Mouse (Mus musculus): ENCODE measurements around the gene Fads6. TPM values are rescaled to one million over a fixed set of nuclear protein-coding genes. Genes with fewer than 3 reads are reported as not detected.

Gene Fads6
- 1.9 and 2.4 TPM in 2 replicates for polyA plus RNA-seq (2015; fragmentation: Nextera tagmentation; extraction: Ambion mirVana)

DNA sequence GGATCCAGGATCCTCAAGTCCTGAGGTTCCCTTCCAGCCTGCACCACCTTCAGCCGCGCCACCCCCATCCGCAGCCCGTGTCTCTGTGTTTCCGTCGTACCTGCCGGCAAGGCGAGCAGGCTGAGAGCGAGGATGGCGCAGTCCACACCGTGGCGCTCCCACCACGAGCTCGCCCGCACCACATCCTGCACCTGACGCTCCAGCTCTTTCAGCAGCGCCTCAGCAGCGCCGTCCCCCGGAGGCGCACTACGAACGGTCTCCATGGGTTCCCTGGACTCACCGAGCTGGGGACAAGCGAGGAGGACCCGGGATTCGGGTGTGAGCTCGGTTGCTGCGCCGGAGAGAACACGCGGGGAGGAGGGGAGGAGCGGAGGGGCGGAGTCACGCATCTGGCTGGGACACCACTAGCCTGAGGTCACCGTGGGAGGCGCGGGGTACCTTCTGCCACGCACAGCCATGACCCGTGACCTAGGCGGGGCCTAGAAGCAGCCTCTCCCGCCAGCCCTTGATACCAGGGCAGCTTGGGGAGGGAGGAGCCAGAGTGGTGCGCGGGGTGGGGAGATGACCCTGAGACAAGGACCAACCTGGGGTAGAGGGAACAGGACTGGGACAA, at the start of gene Fads6:
Fads6 (minus strand) TSS at position 450 of the 613 bp plus-strand sequence.

DNA sequence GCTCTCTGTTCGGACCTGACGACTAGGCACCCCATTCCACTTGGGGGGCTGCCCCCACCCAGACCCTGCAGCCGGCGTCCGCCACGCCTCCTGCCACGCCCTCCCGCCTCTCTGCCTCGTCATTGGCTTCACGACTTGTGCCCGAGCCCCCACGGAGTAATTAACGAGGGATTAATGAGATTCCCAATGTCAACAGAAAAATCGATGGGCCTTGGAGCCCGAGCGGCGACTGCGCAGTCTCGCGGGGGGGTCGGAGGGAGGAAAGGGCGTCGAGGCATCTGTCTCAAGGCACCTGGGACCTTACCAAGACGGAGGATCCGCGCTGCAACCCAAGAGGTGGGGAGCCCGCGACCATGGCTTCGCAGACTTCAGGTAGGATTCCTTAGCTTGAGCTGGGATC, 37.1 kb upstream of the Fads6 start, which contains the start of gene Otop3:
Otop3 (plus strand) TSS at position 201 of the 400 bp plus-strand sequence.

DNA sequence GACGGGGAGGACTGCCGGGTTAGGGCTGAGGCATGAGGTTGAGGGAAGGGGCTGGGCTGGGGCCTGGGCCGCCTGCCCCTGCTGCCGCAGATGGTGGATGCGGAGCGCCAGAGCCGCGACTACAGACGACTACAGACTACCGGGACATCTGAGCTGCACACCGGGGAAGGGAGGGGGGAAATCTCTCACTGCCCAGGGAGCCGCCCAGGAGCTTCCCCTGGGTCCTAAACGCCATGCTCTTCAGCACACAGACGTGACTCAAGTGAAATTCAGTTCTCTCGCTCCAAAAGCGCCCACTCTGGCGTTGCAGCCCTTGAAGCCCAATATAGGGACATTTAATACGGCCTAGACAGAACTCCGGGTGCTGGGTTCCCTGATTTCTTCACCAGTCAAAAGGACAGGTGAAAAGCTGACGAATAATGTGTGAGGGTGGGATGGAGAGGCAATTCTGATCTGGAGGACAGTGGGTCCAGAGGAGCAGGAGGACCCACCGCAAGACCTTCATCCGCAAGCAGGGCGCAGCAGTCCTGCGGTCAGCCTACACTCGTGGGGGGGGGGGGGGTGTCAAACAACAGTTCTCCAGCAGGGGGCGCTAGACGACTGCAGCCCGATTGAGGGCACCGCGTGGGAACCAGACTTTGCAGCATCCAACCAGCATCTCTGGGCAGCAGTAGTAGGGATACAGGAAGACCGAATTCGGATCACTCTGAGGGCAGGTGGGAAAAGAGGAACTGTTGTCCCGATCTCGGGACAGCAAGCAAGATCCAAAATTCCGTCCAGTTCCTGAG, 24.6 kb upstream of the Fads6 start, which contains the start of gene Ush1g:
Ush1g (minus strand) TSS at position 136 of the 788 bp plus-strand sequence.

DNA sequence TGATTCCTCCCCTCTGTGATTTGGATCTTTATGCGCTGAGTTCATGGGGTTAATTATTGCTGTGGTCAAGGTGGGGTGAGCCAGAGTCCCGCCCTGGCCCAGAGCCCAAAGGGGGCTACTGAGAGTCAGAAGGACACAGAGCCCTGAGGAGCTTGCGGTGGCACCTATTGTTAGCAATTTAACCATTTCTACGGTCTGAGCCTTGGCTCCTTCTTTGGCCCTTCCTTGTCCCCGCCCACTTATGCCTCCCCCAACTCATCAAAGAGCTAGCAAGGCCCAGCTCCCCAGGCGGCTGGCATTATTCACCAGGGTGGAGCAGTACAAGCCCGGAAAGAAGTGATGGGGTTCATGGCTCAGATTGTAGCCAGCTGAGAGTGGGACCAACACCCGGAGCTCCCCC, 9.4 kb upstream of the Fads6 start, which contains the start of gene Otop2:
Otop2 (plus strand) TSS at position 301 of the 400 bp plus-strand sequence.

DNA sequence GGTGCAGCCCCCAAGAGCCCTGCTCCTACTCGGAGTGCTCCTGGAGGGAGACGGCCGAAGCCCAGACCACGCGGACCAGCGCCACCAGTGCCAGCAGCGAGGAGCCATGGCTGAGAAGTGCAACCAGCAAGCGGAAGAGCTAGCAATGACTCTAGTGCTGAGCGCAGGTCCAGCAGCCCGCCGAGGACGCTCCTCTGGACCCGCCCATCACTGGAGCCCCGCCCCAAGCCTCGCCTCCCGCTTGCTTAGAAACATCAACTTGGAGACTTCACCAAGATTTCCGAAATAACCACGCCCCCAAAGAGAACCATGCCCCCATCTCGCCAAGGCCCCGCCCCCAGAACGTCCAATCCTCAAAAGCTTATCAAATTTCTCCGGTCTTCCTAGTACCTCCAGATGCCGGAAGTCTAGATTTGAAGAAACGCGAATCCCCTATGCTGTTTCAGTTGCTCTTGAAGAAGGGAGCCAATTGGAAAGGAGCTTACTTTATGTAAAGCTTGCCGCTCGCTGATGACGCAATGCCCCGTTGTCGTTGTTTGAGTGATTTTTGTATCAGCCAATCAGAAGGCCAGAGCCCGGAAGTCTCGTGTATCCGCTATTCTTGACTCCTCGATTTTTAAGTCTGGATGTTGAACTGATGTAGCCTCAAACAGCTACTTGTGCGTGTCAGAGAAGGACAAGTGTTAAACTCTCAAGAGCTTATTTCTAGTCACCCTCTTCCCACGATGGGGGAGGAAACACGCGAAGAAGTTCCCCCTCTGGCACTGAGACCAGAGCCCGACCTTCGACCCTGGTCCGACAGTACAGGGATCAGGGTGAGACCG, 20.5 kb downstream of the Fads6 start, which contains the start of gene Fdxr:
Fdxr (minus strand) TSS at position 271 of the 824 bp plus-strand sequence.

DNA sequence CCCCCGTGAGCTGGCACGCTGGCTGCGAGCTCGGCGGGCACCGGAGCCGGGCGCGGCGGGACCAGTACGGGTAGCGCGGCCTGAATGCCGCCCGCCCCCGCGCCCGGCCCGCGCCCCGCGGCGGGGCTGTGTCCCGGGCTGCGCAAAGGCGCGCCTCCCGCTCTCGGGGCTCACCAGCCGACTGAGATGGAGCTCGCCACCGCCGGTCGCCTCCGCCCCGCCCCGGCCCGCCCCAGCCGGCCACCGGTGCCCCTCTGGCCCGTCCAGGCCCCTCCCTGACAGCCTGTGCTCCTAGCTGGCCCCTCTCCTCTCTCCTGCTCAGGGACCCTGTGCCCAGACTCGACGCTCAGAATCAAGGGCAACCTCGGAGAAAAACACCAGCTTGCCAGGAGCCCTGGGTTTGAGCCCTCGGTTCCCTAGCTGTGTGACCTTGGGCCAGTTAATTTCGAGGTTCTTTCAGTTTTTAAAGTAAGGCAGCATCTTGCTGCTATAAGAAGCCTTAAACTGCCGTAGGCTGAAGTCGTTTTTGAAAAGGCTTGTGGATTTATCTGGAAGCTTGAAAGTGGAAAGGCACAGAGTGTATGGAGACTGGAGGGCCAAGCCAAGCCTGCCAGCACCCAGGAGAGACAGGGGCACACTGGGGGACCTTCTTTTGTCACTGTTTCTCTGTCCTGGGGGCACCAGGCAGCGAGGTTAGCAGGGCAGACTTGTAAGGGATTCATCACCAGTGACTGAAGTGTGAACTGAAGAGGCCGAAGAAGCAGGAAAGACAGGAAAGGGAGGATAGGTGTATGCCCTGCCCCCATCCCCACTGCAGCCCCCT, 30.2 kb downstream of the Fads6 start, which contains the start of gene Grin2c:
Grin2c (minus strand) TSS at position 183 of the 823 bp plus-strand sequence.

Small RNAs within 50 kb of the gene (microRNA-seq; reads per million reads assigned to microRNA genes)
- gene Gm25837 = not detected

Other genes with a start within 250 kb of the Fads6 start
- not detected in 2 replicates for gene Cd300ld3, start 249.3 kb downstream of the Fads6 start, polyA plus RNA-seq (2015; fragmentation: Nextera tagmentation; extraction: Ambion mirVana)
- gene Cd300e, start 235.5 kb downstream of the Fads6 start, polyA plus RNA-seq (2015; fragmentation: Nextera tagmentation; extraction: Ambion mirVana) = 0.09 TPM in 1 of 2 replicates, not detected in the other
- gene Rab37, start 206.2 kb downstream of the Fads6 start, polyA plus RNA-seq (2015; fragmentation: Nextera tagmentation; extraction: Ambion mirVana) = 0.85 and 1.1 TPM in 2 replicates
- gene Cd300lf, start 163.7 kb downstream of the Fads6 start, polyA plus RNA-seq (2015; fragmentation: Nextera tagmentation; extraction: Ambion mirVana) = 0.22 and 0.37 TPM in 2 replicates
- 73.8 and 75.1 TPM in 2 replicates for gene Slc9a3r1, start 134.3 kb downstream of the Fads6 start, polyA plus RNA-seq (2015; fragmentation: Nextera tagmentation; extraction: Ambion mirVana)
- 12.9 and 13.5 TPM in 2 replicates for gene Tmem104, start 110.2 kb downstream of the Fads6 start, polyA plus RNA-seq (2015; fragmentation: Nextera tagmentation; extraction: Ambion mirVana)
- gene Nat9, start 109.8 kb downstream of the Fads6 start, polyA plus RNA-seq (2015; fragmentation: Nextera tagmentation; extraction: Ambion mirVana) = 19.9 and 21.8 TPM in 2 replicates
- 0.57 and 0.72 TPM in 2 replicates for gene Grin2c, start 30.4 kb downstream of the Fads6 start, polyA plus RNA-seq (2015; fragmentation: Nextera tagmentation; extraction: Ambion mirVana)
- 16.9 and 19.4 TPM in 2 replicates for gene Fdxr, start 20.6 kb downstream of the Fads6 start, polyA plus RNA-seq (2015; fragmentation: Nextera tagmentation; extraction: Ambion mirVana)
- gene Otop2, start 9.5 kb upstream of the Fads6 start, polyA plus RNA-seq (2015; fragmentation: Nextera tagmentation; extraction: Ambion mirVana) = 0.65 and 0.90 TPM in 2 replicates
- gene Ush1g, start 24.4 kb upstream of the Fads6 start, polyA plus RNA-seq (2015; fragmentation: Nextera tagmentation; extraction: Ambion mirVana) = 0.09 and 0.21 TPM in 2 replicates
- 3.0 TPM in 2 replicates for gene Otop3, start 37.1 kb upstream of the Fads6 start, polyA plus RNA-seq (2015; fragmentation: Nextera tagmentation; extraction: Ambion mirVana)
- gene Hid1, start 70.1 kb upstream of the Fads6 start, polyA plus RNA-seq (2015; fragmentation: Nextera tagmentation; extraction: Ambion mirVana) = 60.9 and 66.1 TPM in 2 replicates
- gene Cdr2l, start 84.3 kb upstream of the Fads6 start, polyA plus RNA-seq (2015; fragmentation: Nextera tagmentation; extraction: Ambion mirVana) = 20.6 and 24.5 TPM in 2 replicates
- 190 and 194 TPM in 2 replicates for gene Mrpl58, start 106.1 kb upstream of the Fads6 start, polyA plus RNA-seq (2015; fragmentation: Nextera tagmentation; extraction: Ambion mirVana)
- 1,130 and 1,223 TPM in 2 replicates for gene Atp5h, start 122.3 kb upstream of the Fads6 start, polyA plus RNA-seq (2015; fragmentation: Nextera tagmentation; extraction: Ambion mirVana)
- gene Kctd2, start 122.5 kb upstream of the Fads6 start, polyA plus RNA-seq (2015; fragmentation: Nextera tagmentation; extraction: Ambion mirVana) = 28.8 and 29.5 TPM in 2 replicates
- gene Trim80, start 142.9 kb upstream of the Fads6 start, polyA plus RNA-seq (2015; fragmentation: Nextera tagmentation; extraction: Ambion mirVana) = 0.23 and 0.27 TPM in 2 replicates
- 0.27 and 0.37 TPM in 2 replicates for gene Slc16a5, start 164.8 kb upstream of the Fads6 start, polyA plus RNA-seq (2015; fragmentation: Nextera tagmentation; extraction: Ambion mirVana)
- 13.8 and 16.8 TPM in 2 replicates for gene Armc7, start 178.0 kb upstream of the Fads6 start, polyA plus RNA-seq (2015; fragmentation: Nextera tagmentation; extraction: Ambion mirVana)
- 147 and 152 TPM in 2 replicates for gene Nt5c, start 194.2 kb upstream of the Fads6 start, polyA plus RNA-seq (2015; fragmentation: Nextera tagmentation; extraction: Ambion mirVana)
- 695 and 744 TPM in 2 replicates for gene Jpt1, start 216.7 kb upstream of the Fads6 start, polyA plus RNA-seq (2015; fragmentation: Nextera tagmentation; extraction: Ambion mirVana)
- 816 and 833 TPM in 2 replicates for gene Sumo2, start 238.6 kb upstream of the Fads6 start, polyA plus RNA-seq (2015; fragmentation: Nextera tagmentation; extraction: Ambion mirVana)